Mouse (Mus musculus) heart, adult 2 months (tissue): Measurements from ENCODE around the gene Actb.

Source experiments
- CTCF ChIP-seq: fragments of 200-600 bp; IDR thresholded peaks from 2 replicates; pipeline ENCODE4 v1.8.1; 2022; ENCODE audit warnings: antibody characterized with exemption, mild to moderate bottlenecking, moderate library complexity
- EP300 ChIP-seq: fragments of 200-500 bp; IDR thresholded peaks from 2 replicates; pipeline ENCODE4 v1.6.1; 2011; ENCODE audit warnings: low read depth, low read length, control low read depth; ENCODE audit not compliant: insufficient read depth
- POLR2A ChIP-seq: fragments of 200-500 bp; IDR thresholded peaks from 2 replicates; pipeline ENCODE4 v1.6.1; 2011; ENCODE audit warnings: mild to moderate bottlenecking, low read depth, low read length, control low read depth; ENCODE audit not compliant: insufficient read depth

DNA sequence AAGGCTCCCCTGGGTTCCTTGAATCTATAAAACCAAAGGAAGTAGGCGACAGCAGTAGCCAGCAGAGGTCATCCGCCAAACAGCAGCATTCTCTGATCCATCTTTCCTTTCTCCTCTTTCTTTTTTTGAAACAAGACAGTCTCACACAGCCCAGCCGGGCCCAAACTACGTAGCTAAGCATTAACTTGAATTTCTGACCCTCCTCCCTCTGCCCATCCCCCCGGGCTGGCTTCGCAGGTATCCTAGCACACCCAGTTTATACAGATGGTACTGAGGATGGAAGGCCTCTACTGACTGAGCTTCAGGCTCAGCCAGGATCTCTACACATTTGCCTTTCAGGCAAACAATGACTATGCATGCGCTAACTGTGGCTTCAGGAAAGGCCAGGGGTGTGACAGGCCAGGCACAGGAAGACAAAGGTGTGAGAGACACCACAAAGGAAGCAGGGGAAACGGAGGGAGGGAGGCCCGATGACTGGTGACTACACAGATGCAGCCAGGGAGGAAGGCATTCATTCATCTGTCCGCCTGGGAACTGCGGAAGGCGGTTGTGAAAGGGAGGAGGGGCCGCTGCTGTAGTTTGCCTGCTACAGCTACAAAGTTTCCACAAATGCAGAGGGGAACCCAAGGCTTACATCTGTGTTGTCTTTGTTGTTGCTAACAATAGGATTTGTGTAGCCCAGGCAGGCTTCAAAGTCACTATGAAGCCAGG lies 25.6 kb downstream of the Actb start:
- no peak for TF ChIP-seq POLR2A
- no peak for TF ChIP-seq CTCF
- peak; percentile 35; the same call in 1 of the 2 replicates for TF ChIP-seq EP300
